Mouse (Mus musculus) myocyte (in vitro differentiated cells): Measurements from ENCODE around the gene Plcb3.

Source experiments
- CEBPB ChIP-seq: IDR thresholded peaks from 2 replicates; pipeline ENCODE4 v1.6.1; 2011; ENCODE audit warnings: mild to moderate bottlenecking, moderate library complexity; ENCODE audit not compliant: poor library complexity, insufficient read depth, severe bottlenecking
- E2F4 ChIP-seq: IDR thresholded peaks from one replicate; pipeline ENCODE4 v1.6.1; 2011; ENCODE audit warnings: mild to moderate bottlenecking, control low read depth, moderate library complexity; ENCODE audit not compliant: insufficient read depth
- MYOD1 ChIP-seq, 3 experiments: IDR thresholded peaks; one replicate each; pipeline ENCODE4 v1.6.1; 2011; ENCODE audit warnings: control low read depth in 2 of 3, low read depth in 2 of 3, mild to moderate bottlenecking in 2 of 3, moderate library complexity in 1 of 3; ENCODE audit not compliant: insufficient read length in 2 of 3, control insufficient read depth in 1 of 3
- POLR2A ChIP-seq: IDR thresholded peaks from one replicate; pipeline ENCODE4 v1.6.1; 2011; ENCODE audit warnings: low read depth, mild to moderate bottlenecking, control low read depth, moderate library complexity; ENCODE audit not compliant: insufficient read length
- POLR2AphosphoS2 ChIP-seq: IDR thresholded peaks from one replicate; pipeline ENCODE4 v1.6.1; 2011; ENCODE audit warnings: low read depth, control low read depth; ENCODE audit not compliant: insufficient read length
- REST ChIP-seq: IDR thresholded peaks from one replicate; pipeline ENCODE4 v1.6.1; 2011; ENCODE audit warnings: mild to moderate bottlenecking, control low read depth, moderate library complexity; ENCODE audit not compliant: insufficient read depth, insufficient read length
- SRF ChIP-seq: IDR thresholded peaks from one replicate; pipeline ENCODE4 v1.6.1; 2011; ENCODE audit warnings: low read depth; ENCODE audit not compliant: control insufficient read depth, insufficient read length
- TCF3 ChIP-seq: IDR thresholded peaks from one replicate; pipeline ENCODE4 v1.6.1; 2011; ENCODE audit warnings: low read depth, control low read depth; ENCODE audit not compliant: insufficient read length
- USF1 ChIP-seq: IDR thresholded peaks from one replicate; pipeline ENCODE4 v1.6.1; 2011; ENCODE audit warnings: low read depth, mild to moderate bottlenecking, control low read depth, moderate library complexity

GRCm38 (mm10) chr19:6914540-6914939 lies 61.7 kb downstream of the Plcb3 start:
- TF ChIP-seq E2F4 (no peak), POLR2A (no peak), TCF3 (no peak), REST (no peak), POLR2AphosphoS2 (no peak), SRF (no peak), MYOD1 (IDR thresholded peaks at IDR 0.05; ENCODE audit: control insufficient read depth in 1 of 3, insufficient read length in 2 of 3, low read depth in 2 of 3) (no peak), CEBPB (no peak), USF1 (no peak)
